Mouse (Mus musculus): ENCODE measurements at regions not wholly inside any gene's neighbourhood (a gene's known extent, or its start where the extent isn't known, plus 50 kb on each side); places are given as distances from the start of the nearest gene placed in this dataset.

DNA sequence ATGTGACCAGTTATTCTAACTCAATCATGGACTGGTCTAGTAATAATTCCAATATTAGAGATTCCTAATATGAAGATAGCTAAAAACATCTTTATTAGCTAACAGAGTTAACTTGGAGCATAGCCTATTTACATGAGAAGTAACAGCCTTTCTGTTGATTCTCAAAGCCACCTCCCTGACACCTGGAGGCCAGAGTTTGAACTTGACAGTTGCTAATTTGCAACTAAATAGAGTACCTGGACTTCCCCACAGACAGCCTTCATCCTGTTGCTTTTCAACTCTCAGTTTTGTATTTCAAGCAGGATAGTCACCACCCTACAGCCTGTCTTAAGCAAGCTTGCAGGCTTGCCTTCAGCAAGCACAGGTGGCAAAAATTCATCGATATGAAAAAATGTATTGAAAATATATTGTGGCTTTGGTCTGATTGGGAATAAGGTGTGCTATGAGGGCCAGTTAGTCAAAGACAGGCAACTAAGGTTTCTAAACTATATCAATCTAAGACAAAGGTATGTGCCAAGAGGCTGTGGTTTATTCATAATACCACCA is 264.1 kb upstream of the Tet2 start:
- 100% methylated on average over 1 of the region's 1 CpGs for WGBS (ENCODE audit: missing documents)
- H3K36me3 ChIP-seq (ENCODE audit: inconsistent target) = no peaks in the 10 kb centered on the region
- H3K4me3 ChIP-seq (ENCODE audit: inconsistent target) = no peak overlapping the region
- no peaks in the 10 kb centered on the region for H3K79me2 ChIP-seq (ENCODE audit: inconsistent target)
- H3K27ac ChIP-seq = no peak overlapping the region

DNA sequence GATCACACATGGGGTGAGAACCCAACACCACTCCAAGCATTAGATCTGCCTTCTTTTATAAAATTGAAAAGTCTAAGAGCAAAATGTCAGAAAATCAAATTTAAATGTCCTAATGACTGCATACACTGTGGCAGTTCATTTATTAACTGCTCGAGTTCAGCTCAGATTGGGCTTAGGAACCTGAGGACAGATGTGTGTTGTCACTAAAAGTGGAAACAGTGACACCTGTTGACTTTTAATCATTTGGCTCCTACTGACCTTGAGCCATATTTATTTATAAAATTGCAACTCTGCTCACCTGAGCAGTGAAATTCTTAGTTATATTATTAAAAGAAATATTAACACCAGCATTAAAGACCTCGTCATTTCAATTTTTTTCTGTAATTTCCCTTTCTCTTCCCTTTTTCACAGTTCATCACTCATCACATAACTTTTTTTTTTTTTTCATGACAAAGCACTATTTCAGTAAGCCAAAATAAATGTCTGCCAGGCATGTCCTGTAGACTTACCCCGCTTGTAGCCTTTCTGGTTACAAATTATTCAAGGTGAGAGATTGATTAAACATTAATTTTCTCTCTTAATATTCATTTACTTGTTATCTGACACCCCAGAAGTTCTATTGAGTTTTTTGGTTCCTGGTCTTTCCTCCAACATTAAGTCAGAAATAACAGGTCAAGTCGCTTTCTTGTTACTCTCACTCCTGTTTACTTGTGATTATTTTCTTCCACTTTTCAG is 274.2 kb upstream of the Tet2 start:
- Histone ChIP-seq H3K36me3 (ENCODE audit: inconsistent target) (no peaks in the 10 kb centered on the region), H3K4me3 (ENCODE audit: inconsistent target) (no peak overlapping the region), H3K27ac (no peak overlapping the region), H3K79me2 (ENCODE audit: inconsistent target) (no peaks in the 10 kb centered on the region)
- WGBS (ENCODE audit: missing documents) = 59% methylated on average over 3 of the region's 4 CpGs

DNA sequence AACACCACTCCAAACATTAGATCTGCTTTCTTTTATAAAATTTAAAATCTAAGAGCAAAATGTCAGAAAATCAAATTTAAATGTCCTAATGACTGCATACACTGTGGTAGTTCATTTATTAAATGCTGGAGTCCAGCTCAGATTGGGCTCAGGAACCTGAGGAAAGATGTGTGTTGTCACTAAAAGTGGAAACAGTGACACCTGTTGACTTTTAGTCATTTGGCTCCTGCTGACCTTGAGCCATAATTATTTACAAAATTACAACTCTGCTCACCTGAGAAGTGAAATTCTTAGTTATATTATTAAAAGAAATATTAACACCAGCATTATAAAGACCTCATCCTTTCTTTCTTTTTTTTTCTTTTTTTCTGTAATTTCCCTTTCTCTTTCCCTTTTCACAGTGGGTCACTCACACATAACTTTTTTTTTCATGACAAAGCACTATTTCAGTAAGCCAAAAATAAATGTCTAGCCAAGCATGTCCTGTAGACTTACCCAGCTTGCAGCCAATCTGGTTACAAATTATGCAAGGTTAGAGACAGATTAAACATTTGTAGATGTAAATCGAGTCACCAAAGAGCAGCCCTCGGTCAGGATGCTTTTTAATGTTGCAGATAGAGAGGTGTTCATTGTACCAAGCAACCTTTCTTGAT is 288.9 kb upstream of the Tet2 start:
- Histone ChIP-seq H3K79me2 (ENCODE audit: inconsistent target) (no peaks in the 10 kb centered on the region), H3K4me3 (ENCODE audit: inconsistent target) (no peak overlapping the region), H3K36me3 (ENCODE audit: inconsistent target) (no peaks in the 10 kb centered on the region), H3K27ac (no peak overlapping the region)
- WGBS (ENCODE audit: missing documents) = 91% methylated on average over 2 of the region's 2 CpGs

GRCm38 (mm10) chr3:133834459-133834858 is 289.5 kb upstream of the Tet2 start:
- Histone ChIP-seq H3K4me3 (ENCODE audit: inconsistent target) (no peak overlapping the region), H3K79me2 (ENCODE audit: inconsistent target) (no peaks in the 10 kb centered on the region), H3K27ac (no peak overlapping the region), H3K36me3 (ENCODE audit: inconsistent target) (no peaks in the 10 kb centered on the region)
- 82% methylated on average over 3 of the region's 3 CpGs for WGBS (ENCODE audit: missing documents)

DNA sequence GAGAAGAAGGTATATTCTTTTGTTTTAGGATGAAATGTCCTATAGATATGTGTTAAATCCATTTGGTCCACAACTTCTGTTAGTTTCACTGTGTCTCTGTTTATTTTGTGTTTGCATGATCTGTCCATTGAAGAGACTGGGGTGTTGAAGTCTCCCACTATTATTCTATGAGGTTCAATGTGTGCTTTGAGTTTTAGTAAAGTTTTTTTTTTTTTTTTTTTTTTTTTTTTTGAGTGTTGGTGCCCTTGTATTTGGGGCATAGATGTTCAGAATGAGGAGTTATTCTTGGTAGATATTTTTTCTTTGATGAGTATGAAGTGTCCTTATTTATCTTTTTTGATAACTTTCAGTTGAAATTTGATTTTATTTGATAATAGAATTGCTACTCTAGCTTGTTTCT is 301.4 kb upstream of the Tet2 start:
- H3K4me3 ChIP-seq (ENCODE audit: inconsistent target) = no peak overlapping the region
- H3K79me2 ChIP-seq (ENCODE audit: inconsistent target) = no peaks in the 10 kb centered on the region
- H3K27ac ChIP-seq = no peak overlapping the region
- no peaks in the 10 kb centered on the region for H3K36me3 ChIP-seq (ENCODE audit: inconsistent target)

- no peaks in the 10 kb centered on the region for H3K79me2 ChIP-seq (ENCODE audit: inconsistent target)
- H3K4me3 ChIP-seq (ENCODE audit: inconsistent target) = no peak overlapping the region
- H3K27ac ChIP-seq = no peak overlapping the region
- H3K36me3 ChIP-seq (ENCODE audit: inconsistent target) = no peaks in the 10 kb centered on the region
- 55% methylated on average over 2 of the region's 2 CpGs for WGBS (ENCODE audit: missing documents)
These were observed 329.4 kb upstream of the Tet2 start for GRCm38 (mm10) chr3:133874383-133874782.

DNA sequence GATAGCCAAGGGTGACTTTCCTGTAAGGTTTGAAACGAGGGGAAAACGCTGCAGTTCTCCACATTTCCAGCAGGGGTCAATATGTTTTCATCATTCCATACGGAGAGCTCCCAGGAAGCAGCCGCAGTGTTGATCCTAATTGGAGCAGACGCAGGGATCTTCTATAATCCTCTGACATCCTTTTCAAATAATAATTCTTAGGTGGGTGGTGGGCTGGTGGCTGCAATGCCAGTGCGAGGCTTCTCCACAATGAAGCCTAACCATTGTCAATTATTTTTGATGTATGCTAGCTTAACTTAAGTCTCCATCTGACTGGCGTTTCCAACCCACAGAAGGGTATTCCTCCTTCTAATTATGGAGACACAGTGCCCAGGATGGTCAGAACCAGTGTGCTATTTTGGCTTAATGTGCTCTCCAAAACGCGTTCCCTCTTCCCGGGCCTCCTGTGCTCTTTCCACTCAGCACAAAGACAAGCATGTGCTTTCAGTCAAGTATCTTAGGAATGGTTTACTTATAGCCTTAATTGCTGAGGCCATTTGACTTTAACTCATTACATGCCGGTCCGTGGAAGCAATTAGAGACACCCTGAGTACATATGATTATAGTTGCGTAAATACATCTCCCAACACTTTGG is 331.6 kb upstream of the Tet2 start:
- no peak overlapping the region for H3K27ac ChIP-seq
- WGBS (ENCODE audit: missing documents) = 34% methylated on average over 13 of the region's 13 CpGs
- H3K36me3 ChIP-seq (ENCODE audit: inconsistent target) = no peaks in the 10 kb centered on the region
- H3K79me2 ChIP-seq (ENCODE audit: inconsistent target) = no peaks in the 10 kb centered on the region
- H3K4me3 ChIP-seq (ENCODE audit: inconsistent target) = no peak overlapping the region

GRCm38 (mm10) chr3:133877310-133877709 is 332.4 kb upstream of the Tet2 start:
- H3K79me2 ChIP-seq (ENCODE audit: inconsistent target) = no peaks in the 10 kb centered on the region
- no peak overlapping the region for H3K27ac ChIP-seq
- no peaks in the 10 kb centered on the region for H3K36me3 ChIP-seq (ENCODE audit: inconsistent target)
- 71% methylated on average over 4 of the region's 5 CpGs for WGBS (ENCODE audit: missing documents)
- no peak overlapping the region for H3K4me3 ChIP-seq (ENCODE audit: inconsistent target)

- Histone ChIP-seq H3K27ac (no peak overlapping the region), H3K79me2 (ENCODE audit: inconsistent target) (no peaks in the 10 kb centered on the region), H3K4me3 (ENCODE audit: inconsistent target) (no peak overlapping the region), H3K36me3 (ENCODE audit: inconsistent target) (no peaks in the 10 kb centered on the region)
- WGBS (ENCODE audit: missing documents) = 38% methylated on average over 1 of the region's 1 CpGs
These were observed 335.7 kb upstream of the Tet2 start for GRCm38 (mm10) chr3:133880626-133881025.

- Histone ChIP-seq H3K4me3 (ENCODE audit: inconsistent target) (no peak overlapping the region), H3K79me2 (ENCODE audit: inconsistent target) (no peaks in the 10 kb centered on the region), H3K27ac (no peak overlapping the region), H3K36me3 (ENCODE audit: inconsistent target) (no peaks in the 10 kb centered on the region)
- WGBS (ENCODE audit: missing documents) = 100% methylated on average over 3 of the region's 3 CpGs
These were observed 334.4 kb upstream of the Cxxc4 start for GRCm38 (mm10) chr3:133901931-133902330.

DNA sequence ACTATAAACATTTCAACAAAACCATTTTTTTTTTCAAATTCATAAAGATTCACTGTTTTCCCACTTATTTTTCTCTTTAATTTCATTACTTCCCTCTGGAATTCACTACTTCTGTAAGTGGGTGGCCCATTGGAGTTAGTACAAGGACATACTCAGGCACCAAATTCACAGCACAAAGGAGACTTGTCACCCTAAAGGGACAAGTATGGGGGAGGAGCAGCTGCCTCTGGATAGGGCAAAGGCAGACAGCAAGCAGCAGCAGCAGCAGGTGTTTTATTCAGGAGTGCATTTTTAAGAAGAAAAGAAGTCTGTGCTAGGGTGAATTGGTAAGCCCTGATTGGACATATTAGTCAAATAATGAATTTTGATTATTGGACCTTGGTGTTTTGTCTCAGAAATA is 314.1 kb upstream of the Cxxc4 start:
- Histone ChIP-seq H3K79me2 (ENCODE audit: inconsistent target) (no peaks in the 10 kb centered on the region), H3K27ac (no peak overlapping the region), H3K36me3 (ENCODE audit: inconsistent target) (no peaks in the 10 kb centered on the region), H3K4me3 (ENCODE audit: inconsistent target) (no peak overlapping the region)

DNA sequence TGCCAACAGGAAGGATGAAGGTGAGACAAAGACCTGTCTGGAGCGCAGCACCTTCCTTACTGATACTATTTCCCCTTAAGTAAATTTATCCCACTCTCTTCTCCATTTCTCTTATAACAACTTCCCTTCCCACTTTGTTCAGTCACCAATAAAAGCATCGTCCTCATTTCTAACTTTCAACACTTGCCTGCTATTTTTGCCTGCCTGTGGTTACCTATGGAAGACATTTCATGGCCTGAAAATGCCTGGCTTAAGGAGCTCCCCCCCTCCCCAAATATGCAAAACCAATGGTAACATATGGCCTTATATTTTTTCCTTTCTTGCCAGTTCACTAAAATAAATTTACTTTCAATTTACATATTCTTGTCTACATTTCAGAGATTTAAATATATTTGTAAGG is 271.0 kb upstream of the Cxxc4 start:
- Histone ChIP-seq H3K4me3 (ENCODE audit: inconsistent target) (no peak overlapping the region), H3K36me3 (ENCODE audit: inconsistent target) (no peaks in the 10 kb centered on the region), H3K27ac (no peak overlapping the region), H3K79me2 (ENCODE audit: inconsistent target) (no peaks in the 10 kb centered on the region)
- 61% methylated on average over 2 of the region's 2 CpGs for WGBS (ENCODE audit: missing documents)

GRCm38 (mm10) chr3:133968176-133968575 is 268.1 kb upstream of the Cxxc4 start:
- Histone ChIP-seq H3K36me3 (ENCODE audit: inconsistent target) (no peaks in the 10 kb centered on the region), H3K27ac (no peak overlapping the region), H3K4me3 (ENCODE audit: inconsistent target) (no peak overlapping the region), H3K79me2 (ENCODE audit: inconsistent target) (no peaks in the 10 kb centered on the region)
- WGBS (ENCODE audit: missing documents) = 87% methylated on average over 6 of the region's 6 CpGs

DNA sequence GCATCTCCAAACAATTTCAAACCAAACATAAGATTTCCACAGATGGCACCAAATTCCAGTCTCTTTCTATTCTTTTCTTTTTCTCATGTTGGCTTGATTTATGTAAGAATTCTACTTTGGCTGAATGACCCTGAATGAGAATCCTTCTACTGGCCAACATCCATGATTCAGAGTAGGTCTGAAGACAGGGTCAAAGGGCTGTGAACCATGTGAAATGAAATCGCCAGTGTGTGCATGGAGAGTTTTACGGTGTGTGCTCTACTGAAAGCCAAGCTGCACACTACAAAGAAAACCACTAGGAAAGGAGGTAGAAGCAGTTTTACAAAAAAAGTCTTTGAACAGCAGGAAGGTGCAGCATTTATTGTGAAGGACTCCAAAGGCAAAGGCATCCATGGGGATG is 263.5 kb upstream of the Cxxc4 start:
- no peak overlapping the region for H3K4me3 ChIP-seq (ENCODE audit: inconsistent target)
- WGBS (ENCODE audit: missing documents) = 92% methylated on average over 2 of the region's 2 CpGs
- H3K36me3 ChIP-seq (ENCODE audit: inconsistent target) = no peaks in the 10 kb centered on the region
- H3K27ac ChIP-seq = no peak overlapping the region
- H3K79me2 ChIP-seq (ENCODE audit: inconsistent target) = no peaks in the 10 kb centered on the region

DNA sequence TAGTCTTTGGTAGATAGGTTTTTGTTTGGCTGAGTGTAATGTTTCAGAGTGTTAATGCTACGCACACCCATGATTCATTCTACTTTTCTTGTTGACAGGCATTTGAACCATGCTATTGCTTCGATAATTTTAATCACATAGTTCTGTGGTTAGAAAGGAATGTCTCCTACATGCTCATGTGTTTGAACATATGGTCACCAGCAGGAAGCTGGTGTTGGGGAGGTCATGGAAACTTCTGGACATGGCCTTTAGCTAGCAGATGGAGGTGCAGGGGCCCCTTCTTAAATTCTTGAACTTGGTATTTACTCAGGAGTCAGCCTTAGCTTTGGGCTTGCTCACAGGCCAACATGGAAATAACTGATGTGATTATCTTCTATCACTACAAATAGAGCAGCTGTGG is 248.6 kb upstream of the Cxxc4 start:
- H3K36me3 ChIP-seq (ENCODE audit: inconsistent target) = no peaks in the 10 kb centered on the region
- WGBS (ENCODE audit: missing documents) = 86% methylated on average over 2 of the region's 2 CpGs
- H3K79me2 ChIP-seq (ENCODE audit: inconsistent target) = no peaks in the 10 kb centered on the region
- H3K27ac ChIP-seq = no peak overlapping the region
- H3K4me3 ChIP-seq (ENCODE audit: inconsistent target) = no peak overlapping the region

Data from macrophage (primary cell).